In the genomic region with DNA sequence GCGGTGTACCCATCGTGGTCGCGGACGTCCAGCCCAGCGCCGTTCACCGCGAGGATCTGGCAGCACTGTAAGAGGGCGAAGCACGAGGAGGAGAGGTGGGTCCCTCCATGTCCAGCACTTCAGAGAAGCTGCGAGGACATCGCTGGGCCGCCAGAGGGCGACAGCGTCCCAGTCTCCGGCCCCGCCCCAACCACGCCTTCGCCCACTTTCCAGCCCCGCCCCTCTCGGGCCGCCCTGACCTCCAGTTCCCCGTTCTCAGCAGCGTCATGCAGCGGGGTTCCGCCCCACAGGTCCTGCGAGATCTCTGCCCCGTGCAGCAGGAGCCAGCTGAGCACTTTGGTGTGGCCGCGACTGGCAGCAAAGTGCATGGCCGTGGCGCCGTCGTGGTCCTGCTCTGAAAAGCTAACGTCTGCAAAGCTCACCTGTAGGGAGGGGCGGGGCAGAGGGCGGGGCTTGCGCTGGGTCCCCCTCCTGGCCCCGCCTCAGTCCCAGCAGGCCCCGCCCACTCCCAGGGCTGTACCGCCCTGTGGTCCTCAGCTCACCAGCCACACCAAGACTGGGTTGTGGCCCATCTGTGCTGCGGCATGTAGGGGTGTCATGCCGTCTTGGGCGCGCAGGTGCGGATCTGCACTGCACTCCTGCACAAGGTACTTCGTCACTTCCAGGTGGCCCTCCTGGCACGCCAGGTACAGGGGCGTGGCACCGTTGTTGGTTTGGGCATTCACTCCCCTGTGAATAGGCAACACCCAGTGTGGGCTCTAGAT, we compare ENCODE assay signal across 8 mouse cellular contexts. TPM values are rescaled to one million over a fixed set of nuclear protein-coding genes. Genes with fewer than 3 reads are reported as not detected.
DNase-seq lines count a peak whose midpoint lies in the region; ATAC-seq and TF ChIP-seq lines count a peak whose summit lies in the region.

No protein-coding gene starts in this region.

- H3K9me3 ChIP-seq in intestine, embryonic 14.5 days (ENCODE audit: control insufficient read depth, low read length) = no peaks in the 10 kb centered on the region
- H3K9me3 ChIP-seq in midbrain, embryonic 10.5 days (replicated peaks) = no peaks in the 10 kb centered on the region

- H3K27me3 ChIP-seq in intestine, embryonic 14.5 days (replicated peaks; ENCODE audit: control insufficient read depth, insufficient read depth, low read length) = peaks cover 25% of the 10 kb centered on the region
- peaks cover 85% of the 10 kb centered on the region for H3K27me3 ChIP-seq in midbrain, embryonic 10.5 days (ENCODE audit: low read depth, poor library complexity, severe bottlenecking)

- peak; percentile 84 for ATAC-seq in intestine, embryonic 14.5 days (replicated peaks; ENCODE audit: low FRiP score, low TSS enrichment, low read depth)

- TF ChIP-seq POLR2A in cortical plate, adult 2 months (IDR thresholded peaks at IDR 0.05; ENCODE audit: extremely low read depth, insufficient read depth, low read length) = no peak

- peak; percentile 58 for TF ChIP-seq CTCF in cortical plate, adult 2 months (IDR thresholded peaks at IDR 0.05; ENCODE audit: extremely low read depth, insufficient read depth, low read length)

- H3K4me1 ChIP-seq in cortical plate, adult 2 months (ENCODE audit: control insufficient read depth, insufficient read depth, low read length) = peaks cover 4% of the 10 kb centered on the region
- 0 out of 2 replicates have a peak, but pooled peaks cover 3% of the 10 kb centered on the region for H3K4me1 ChIP-seq in intestine, embryonic 14.5 days (replicated peaks; ENCODE audit: control insufficient read depth, insufficient read depth, low read length)
- peaks cover 17% of the 10 kb centered on the region for H3K4me1 ChIP-seq in midbrain, embryonic 10.5 days

- peak overlapping the region; percentile 64 for H3K4me2 ChIP-seq in intestine, embryonic 14.5 days (ENCODE audit: low read length)

- no peaks in the 10 kb centered on the region for H3K36me3 ChIP-seq in intestine, embryonic 14.5 days (ENCODE audit: control insufficient read depth, insufficient read depth, low read length)
- H3K36me3 ChIP-seq in midbrain, embryonic 10.5 days = no peaks in the 10 kb centered on the region

- H3K27ac ChIP-seq in cortical plate, adult 2 months (ENCODE audit: insufficient read depth, low read length) = no peak overlapping the region
- no peak overlapping the region for H3K27ac ChIP-seq in intestine, embryonic 14.5 days (ENCODE audit: low read depth)
- no peak overlapping the region for H3K27ac ChIP-seq in midbrain, embryonic 10.5 days (replicated peaks)

- WGBS in intestine, embryonic 14.5 days = 3% methylated on average over 50 of the region's 51 CpGs
- WGBS in midbrain, embryonic 10.5 days = 3% methylated on average over 51 of the region's 51 CpGs

- intact Hi-C loops in left cerebral cortex, postnatal 36 days (cut with DNase I) = no loop called here

- no peak overlapping the region for H3K9ac ChIP-seq in intestine, embryonic 14.5 days (ENCODE audit: low read length)

- peak; percentile 93 to 97 for DNase-seq in adrenal gland, adult (ENCODE audit: inconsistent age in 2 of 2, low spot score in 1 of 2)
- DNase-seq in gastrocnemius, postnatal 25 days = peak; percentile 85
- peak; percentile 94 for DNase-seq in intestine, embryonic 14.5 days (ENCODE audit: low spot score)
- peak; percentile 75 to 79 for DNase-seq in left cerebral cortex, postnatal 36 days (ENCODE audit: low spot score in 2 of 2)
- peak; percentile 90 for DNase-seq in midbrain, embryonic 10.5 days (ENCODE audit: low spot score)
- DNase-seq in right cerebral cortex, postnatal 4 days = peak; percentile 68
- peak; percentile 91 for DNase-seq in yolk sac, embryonic 10.5 days (ENCODE audit: low spot score)

- H3K4me3 ChIP-seq in cortical plate, adult 2 months (ENCODE audit: insufficient read depth, low read length) = peak overlapping the region; percentile 30
- peak overlapping the region; percentile 43 for H3K4me3 ChIP-seq in intestine, embryonic 14.5 days (ENCODE audit: low read depth, low read length)
- peak overlapping the region; percentile 52 for H3K4me3 ChIP-seq in midbrain, embryonic 10.5 days

RNA-seq across cellular contexts. Expression of gene Espn, which starts 13.5 kb away (rescaled TPM):
- polyA plus RNA-seq in cortical plate, adult 2 months (2012; rRNA removed) = 1.8 and 2.6 TPM in 2 replicates
- under 1 TPM; 0.23 to 0.38 TPM for total RNA-seq in gastrocnemius, postnatal 25 days (2021)
- 22.8 and 24.2 TPM in 2 replicates for polyA plus RNA-seq in intestine, embryonic 14.5 days (2014; fragmentation: Nextera tagmentation; extraction: Ambion mirVana)
- total RNA-seq in left cerebral cortex, postnatal 36 days (2021) = 1 to 10 TPM; 1.4 to 2.0 TPM
- 0.94 and 1.4 TPM in 2 replicates for polyA plus RNA-seq in midbrain, embryonic 10.5 days (2016; fragmentation: Nextera tagmentation; extraction: Ambion mirVana)

RNA-seq across cellular contexts. Expression of gene Hes2, which starts 20.0 kb away (rescaled TPM):
- not detected in 2 replicates for polyA plus RNA-seq in cortical plate, adult 2 months (2012; rRNA removed)
- total RNA-seq in gastrocnemius, postnatal 25 days (2021) = not detected
- polyA plus RNA-seq in intestine, embryonic 14.5 days (2014; fragmentation: Nextera tagmentation; extraction: Ambion mirVana) = not detected in 2 replicates
- total RNA-seq in left cerebral cortex, postnatal 36 days (2021) = not detected
- 0.79 and 1.3 TPM in 2 replicates for polyA plus RNA-seq in midbrain, embryonic 10.5 days (2016; fragmentation: Nextera tagmentation; extraction: Ambion mirVana)

RNA-seq across cellular contexts. Expression of gene Tnfrsf25, which starts 22.9 kb away (rescaled TPM):
- 12.7 and 14.7 TPM in 2 replicates for polyA plus RNA-seq in cortical plate, adult 2 months (2012; rRNA removed)
- total RNA-seq in gastrocnemius, postnatal 25 days (2021) = 1 to 10 TPM; 1.2 TPM
- 0.97 and 0.98 TPM in 2 replicates for polyA plus RNA-seq in intestine, embryonic 14.5 days (2014; fragmentation: Nextera tagmentation; extraction: Ambion mirVana)
- total RNA-seq in left cerebral cortex, postnatal 36 days (2021) = 10 to 100 TPM in 1 of 2 experiments, 1 to 10 TPM in 1; 8.7 to 10.1 TPM
- 0.47 and 1.0 TPM in 2 replicates for polyA plus RNA-seq in midbrain, embryonic 10.5 days (2016; fragmentation: Nextera tagmentation; extraction: Ambion mirVana)

RNA-seq across cellular contexts. Expression of gene Acot7, which starts 39.3 kb away (rescaled TPM):
- 333 and 334 TPM in 2 replicates for polyA plus RNA-seq in cortical plate, adult 2 months (2012; rRNA removed)
- 10 to 100 TPM; 15.4 to 19.1 TPM for total RNA-seq in gastrocnemius, postnatal 25 days (2021)
- 61.5 and 69.7 TPM in 2 replicates for polyA plus RNA-seq in intestine, embryonic 14.5 days (2014; fragmentation: Nextera tagmentation; extraction: Ambion mirVana)
- total RNA-seq in left cerebral cortex, postnatal 36 days (2021) = 100 to 1,000 TPM; 295 to 323 TPM
- 85.7 and 99.7 TPM in 2 replicates for polyA plus RNA-seq in midbrain, embryonic 10.5 days (2016; fragmentation: Nextera tagmentation; extraction: Ambion mirVana)
